Mouse (Mus musculus): ENCODE measurements at regions not wholly inside any gene's neighbourhood (a gene's known extent, or its start where the extent isn't known, plus 50 kb on each side); places are given as distances from the start of the nearest gene placed in this dataset.

GRCm38 (mm10) chr9:47127756-47128424 is 129.3 kb downstream of the Gm4791 start:
- intact Hi-C loops (cut with DNase I) = loop anchor here (5.0 kb wide), 1 partner anchor 569 kb away; no protein-coding TSS in a partner anchor
- no peak for DNase-seq (ENCODE audit: low spot score)

GRCm38 (mm10) chr9:47129101-47129500 is 130.6 kb downstream of the Gm4791 start:
- intact Hi-C loops (cut with DNase I) = loop anchor here (5.0 kb wide), 1 partner anchor 568 kb away; no protein-coding TSS in a partner anchor
- DNase-seq (ENCODE audit: low spot score) = no peak

- intact Hi-C loops (cut with DNase I) = no loop called here
- DNase-seq (ENCODE audit: low spot score) = no peak
Observed at GRCm38 (mm10) chr9:47133454-47133853, 134.9 kb downstream of the Gm4791 start.

GRCm38 (mm10) chr9:47133873-47134272 is 135.3 kb downstream of the Gm4791 start:
- intact Hi-C loops (cut with DNase I) = no loop called here
- DNase-seq (ENCODE audit: low spot score) = no peak

GRCm38 (mm10) chr9:47134479-47134878 is 135.9 kb downstream of the Gm4791 start:
- intact Hi-C loops (cut with DNase I) = no loop called here
- no peak for DNase-seq (ENCODE audit: low spot score)

GRCm38 (mm10) chr9:47136641-47137040 is 138.1 kb downstream of the Gm4791 start:
- no peak for DNase-seq (ENCODE audit: low spot score)
- intact Hi-C loops (cut with DNase I) = no loop called here

GRCm38 (mm10) chr9:47153471-47153870 is 154.9 kb downstream of the Gm4791 start:
- no peak for DNase-seq (ENCODE audit: low spot score)
- intact Hi-C loops (cut with DNase I) = no loop called here

- no peak for DNase-seq (ENCODE audit: low spot score)
- intact Hi-C loops (cut with DNase I) = no loop called here
Observed at GRCm38 (mm10) chr9:47165480-47166131, 167.1 kb downstream of the Gm4791 start.

- intact Hi-C loops (cut with DNase I) = no loop called here
Observed at GRCm38 (mm10) chr9:47167681-47168240, 169.2 kb downstream of the Gm4791 start.

GRCm38 (mm10) chr9:47176044-47176443 is 177.5 kb downstream of the Gm4791 start:
- no peak for DNase-seq (ENCODE audit: low spot score)
- intact Hi-C loops (cut with DNase I) = no loop called here

More at GRCm38 (mm10) chr9:47167681-47168240, 169.2 kb downstream of the Gm4791 start:
- DNase-seq (ENCODE audit: low spot score) = no peak

- no peak for DNase-seq (ENCODE audit: low spot score)
- intact Hi-C loops (cut with DNase I) = no loop called here
Observed at GRCm38 (mm10) chr9:47218101-47218500, 219.6 kb downstream of the Gm4791 start.

GRCm38 (mm10) chr9:47223536-47223935 is 225.0 kb downstream of the Gm4791 start:
- no peak for DNase-seq (ENCODE audit: low spot score)
- intact Hi-C loops (cut with DNase I) = no loop called here

- no peak for DNase-seq (ENCODE audit: low spot score)
- intact Hi-C loops (cut with DNase I) = no loop called here
Observed at GRCm38 (mm10) chr9:47224249-47224648, 225.7 kb downstream of the Gm4791 start.

- DNase-seq (ENCODE audit: low spot score) = no peak
- intact Hi-C loops (cut with DNase I) = no loop called here
Observed at GRCm38 (mm10) chr9:47226476-47227271, 228.1 kb downstream of the Gm4791 start.

GRCm38 (mm10) chr9:47227298-47227697 is 228.8 kb downstream of the Gm4791 start:
- no peak for DNase-seq (ENCODE audit: low spot score)
- intact Hi-C loops (cut with DNase I) = no loop called here

GRCm38 (mm10) chr9:47228736-47229135 is 230.2 kb downstream of the Gm4791 start:
- no peak for DNase-seq (ENCODE audit: low spot score)
- intact Hi-C loops (cut with DNase I) = no loop called here

GRCm38 (mm10) chr9:47229296-47229695 is 230.8 kb downstream of the Gm4791 start:
- intact Hi-C loops (cut with DNase I) = no loop called here
- no peak for DNase-seq (ENCODE audit: low spot score)

GRCm38 (mm10) chr9:47240950-47241349 is 242.4 kb downstream of the Gm4791 start:
- no peak for DNase-seq (ENCODE audit: low spot score)
- intact Hi-C loops (cut with DNase I) = no loop called here

GRCm38 (mm10) chr9:47242051-47242450 is 243.5 kb downstream of the Gm4791 start:
- intact Hi-C loops (cut with DNase I) = no loop called here
- no peak for DNase-seq (ENCODE audit: low spot score)

GRCm38 (mm10) chr9:47242526-47242925 is 244.0 kb downstream of the Gm4791 start:
- DNase-seq (ENCODE audit: low spot score) = no peak
- intact Hi-C loops (cut with DNase I) = no loop called here
